Mouse (Mus musculus) midbrain, embryonic 11.5 days (tissue): ENCODE measurements around the gene Dcbld2. TPM values are rescaled to one million over a fixed set of nuclear protein-coding genes. Genes with fewer than 3 reads are reported as not detected.

Experiments
- ATAC-seq: fragments of 200-750 bp; cut with Nextera tagmentation; 2 replicates; pipeline ENCODE4 v1.8.0; 2017; ENCODE audit warnings: moderate TSS enrichment, moderate library complexity; ENCODE audit not compliant: low FRiP score
- DNase-seq: peaks from one replicate; pipeline ENCODE4 v3.0.0; 2015; ENCODE audit warnings: low spot score; ENCODE audit errors: missing footprints
- H3K27ac ChIP-seq: fragments of 300-500 bp; sonication (generic); 2 replicates; pipeline ENCODE4 v1.5.1; 2014; ENCODE audit warnings: low read depth, low read length
- H3K27me3 ChIP-seq: fragments of 300-500 bp; sonication (generic); 2 replicates; pipeline ENCODE4 v1.6.1; 2014; ENCODE audit warnings: mild to moderate bottlenecking, low read length, moderate library complexity, mixed read lengths; ENCODE audit not compliant: control insufficient read depth, insufficient read depth
- H3K36me3 ChIP-seq: fragments of 300-500 bp; sonication (generic); 2 replicates; pipeline ENCODE4 v1.6.1; 2014; ENCODE audit warnings: mild to moderate bottlenecking, low read length, moderate library complexity, mixed read lengths; ENCODE audit not compliant: control insufficient read depth, insufficient read depth
- H3K4me1 ChIP-seq: fragments of 300-500 bp; sonication (generic); 2 replicates; pipeline ENCODE4 v1.6.1; 2014; ENCODE audit warnings: low read length; ENCODE audit not compliant: control insufficient read depth, insufficient read depth
- H3K4me2 ChIP-seq: fragments of 300-500 bp; sonication (generic); 2 replicates; pipeline ENCODE4 v1.6.1; 2014; ENCODE audit warnings: mild to moderate bottlenecking, moderate library complexity
- H3K4me3 ChIP-seq: fragments of 300-500 bp; sonication (generic); 2 replicates; pipeline ENCODE4 v1.5.1; 2014; ENCODE audit warnings: low read depth, low read length
- H3K9ac ChIP-seq: fragments of 300-500 bp; sonication (generic); 2 replicates; pipeline ENCODE4 v1.6.1; 2014; ENCODE audit warnings: low read length
- H3K9me3 ChIP-seq: fragments of 300-500 bp; sonication (generic); 2 replicates; pipeline ENCODE4 v1.6.1; 2016; ENCODE audit warnings: low read length; ENCODE audit not compliant: control insufficient read depth
- WGBS: fragments of 180-500 bp; shearing (Covaris S2); extraction: QIAGEN DNeasy Blood & Tissue Kit; methylation state at CpG from one replicate; pipeline ENCODE4 v1.1.7; 2014; 5-methylcytosine and 5-hydroxymethylcytosine counted together
- polyA plus RNA-seq: library from polyadenylated mRNA; unstranded; fragments of >200 nt; fragmentation: Nextera tagmentation; extraction: Ambion mirVana; gene quantifications from 2 replicates; pipeline ENCODE4 v1.2.1, GENCODE M21; 2014

Dcbld2 gene
- polyA plus RNA-seq, 1 experiment from 2014 or later: 11.5 TPM

GRCm38 (mm10) chr16:58513755-58514154, 105.5 kb downstream of the Dcbld2 start:
- DNase-seq (no peak), ATAC-seq (no peak)
- no peaks in the 10 kb centered on the region for H3K9me3 ChIP-seq
- no peak overlapping the region for H3K4me2 ChIP-seq
- peaks cover 9% of the 10 kb centered on the region; the same call in 1 of the 2 replicates for H3K4me1 ChIP-seq
- no peaks in the 10 kb centered on the region for H3K36me3 ChIP-seq
- H3K27ac ChIP-seq: no peak overlapping the region; the same call in 1 of the 2 replicates
- H3K4me3 ChIP-seq: no peak overlapping the region
- WGBS: 39% methylated on average over 6 of the region's 6 CpGs
- H3K9ac ChIP-seq: no peak overlapping the region
- no peaks in the 10 kb centered on the region for H3K27me3 ChIP-seq

- no peaks in the 10 kb centered on the region for H3K27me3 ChIP-seq
- WGBS: 91% methylated on average over 9 of the region's 9 CpGs
- H3K27ac ChIP-seq: no peak overlapping the region
- no peak overlapping the region for H3K4me2 ChIP-seq
- peaks cover 9% of the 10 kb centered on the region; the same call in 1 of the 2 replicates for H3K4me1 ChIP-seq
- no peaks in the 10 kb centered on the region for H3K9me3 ChIP-seq
- H3K9ac ChIP-seq: no peak overlapping the region
- ATAC-seq: no peak
- H3K36me3 ChIP-seq: no peaks in the 10 kb centered on the region
- no peak for DNase-seq
- H3K4me3 ChIP-seq: no peak overlapping the region
These were observed 106.3 kb downstream of the Dcbld2 start for GRCm38 (mm10) chr16:58514565-58514964.

GRCm38 (mm10) chr16:58516161-58516560, 107.9 kb downstream of the Dcbld2 start:
- H3K4me2 ChIP-seq: no peak overlapping the region
- H3K9me3 ChIP-seq: no peaks in the 10 kb centered on the region
- WGBS: 93% methylated on average over 2 of the region's 2 CpGs
- 0 out of 2 replicates have a peak, but pooled peaks cover 5% of the 10 kb centered on the region for H3K4me1 ChIP-seq
- no peak overlapping the region for H3K27ac ChIP-seq
- H3K4me3 ChIP-seq: no peak overlapping the region
- no peak for DNase-seq
- no peak overlapping the region for H3K9ac ChIP-seq
- ATAC-seq: no peak
- no peaks in the 10 kb centered on the region for H3K27me3 ChIP-seq
- H3K36me3 ChIP-seq: no peaks in the 10 kb centered on the region

GRCm38 (mm10) chr16:58516960-58517798, 108.9 kb downstream of the Dcbld2 start:
- no peaks in the 10 kb centered on the region for H3K36me3 ChIP-seq
- DNase-seq: peak; percentile 54
- 89% methylated on average over 7 of the region's 7 CpGs for WGBS
- no peak overlapping the region for H3K4me3 ChIP-seq
- H3K9ac ChIP-seq: no peak overlapping the region
- no peaks in the 10 kb centered on the region; the same call in 1 of the 2 replicates for H3K27me3 ChIP-seq
- no peak overlapping the region for H3K4me2 ChIP-seq
- no peak overlapping the region for H3K27ac ChIP-seq
- no peaks in the 10 kb centered on the region for H3K9me3 ChIP-seq
- ATAC-seq: no peak
- 0 out of 2 replicates have a peak, but pooled peaks cover 6% of the 10 kb centered on the region for H3K4me1 ChIP-seq

Other genes with a start within 250 kb of the Dcbld2 start
- gene St3gal6, start 115.8 kb downstream of the Dcbld2 start, polyA plus RNA-seq: 10.4 and 11.8 TPM in 2 replicates
- not detected in 2 replicates for gene Gm813, start 208.5 kb downstream of the Dcbld2 start, polyA plus RNA-seq
- not detected in 2 replicates for gene E330017A01Rik, start 230.3 kb downstream of the Dcbld2 start, polyA plus RNA-seq